Mouse (Mus musculus) intestine, embryonic 15.5 days (tissue): ENCODE measurements around the gene Defb22. TPM values are rescaled to one million over a fixed set of nuclear protein-coding genes. Genes with fewer than 3 reads are reported as not detected.

Experiments
- ATAC-seq: fragments of 200-750 bp; cut with Nextera tagmentation; 2 replicates; pipeline ENCODE4 v1.8.0; 2017; ENCODE audit warnings: moderate TSS enrichment, moderate library complexity
- H3K27ac ChIP-seq: fragments of 300-500 bp; sonication (generic); 2 replicates; pipeline ENCODE4 v1.5.1; 2015; ENCODE audit warnings: mild to moderate bottlenecking, inconsistent platforms
- H3K27me3 ChIP-seq: fragments of 300-500 bp; sonication (generic); replicated peaks from 2 replicates; pipeline ENCODE4 v1.6.1; 2015; ENCODE audit warnings: inconsistent platforms
- H3K36me3 ChIP-seq: fragments of 300-500 bp; sonication (generic); 2 replicates; pipeline ENCODE4 v1.6.1; 2015; ENCODE audit warnings: inconsistent platforms
- H3K4me1 ChIP-seq: fragments of 300-500 bp; sonication (generic); replicated peaks from 2 replicates; pipeline ENCODE4 v1.6.1; 2015; ENCODE audit warnings: inconsistent platforms
- H3K4me2 ChIP-seq: fragments of 300-500 bp; sonication (generic); replicated peaks from 2 replicates; pipeline ENCODE4 v1.6.1; 2015; ENCODE audit warnings: mild to moderate bottlenecking, inconsistent platforms
- H3K4me3 ChIP-seq: fragments of 300-500 bp; sonication (generic); replicated peaks from 2 replicates; pipeline ENCODE4 v1.5.1; 2015; ENCODE audit warnings: inconsistent platforms
- H3K9ac ChIP-seq: fragments of 300-500 bp; sonication (generic); 2 replicates; pipeline ENCODE4 v1.6.1; 2015; ENCODE audit warnings: inconsistent platforms
- H3K9me3 ChIP-seq: fragments of 300-500 bp; sonication (generic); 2 replicates; pipeline ENCODE4 v1.6.1; 2016; ENCODE audit warnings: inconsistent platforms
- WGBS: fragments of 180-500 bp; shearing (Covaris S2); methylation state at CpG from one replicate; pipeline ENCODE4 v1.1.7; 2015; 5-methylcytosine and 5-hydroxymethylcytosine counted together
- polyA plus RNA-seq: library from polyadenylated mRNA; unstranded; fragments of >200 nt; fragmentation: Nextera tagmentation; extraction: Ambion mirVana; gene quantifications from 2 replicates; pipeline ENCODE4 v1.2.1, GENCODE M21; 2015

The Defb22 gene
- polyA plus RNA-seq, 1 experiment from 2014 or later = not detected

DNA sequence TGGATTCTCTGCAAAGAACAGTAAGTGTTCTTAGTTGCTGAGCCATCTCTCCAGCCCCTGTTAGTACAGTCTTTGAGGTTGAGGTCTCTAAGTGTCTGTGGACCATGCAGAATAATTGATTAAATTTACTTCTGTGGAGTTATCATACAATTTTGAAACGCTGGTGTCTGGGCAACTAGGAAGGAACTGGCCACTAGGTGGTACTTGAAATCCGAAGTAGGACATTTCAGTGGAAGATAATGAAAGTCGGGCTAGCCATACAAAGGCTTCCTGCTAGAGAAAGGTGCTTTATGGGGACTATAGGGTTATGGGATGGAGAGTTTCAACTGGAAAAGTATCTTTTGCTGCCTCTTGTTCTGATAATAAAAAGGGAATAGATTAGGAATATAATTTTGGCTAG is 17.5 kb downstream of the Defb22 start:
- H3K9me3 ChIP-seq = no peaks in the 10 kb centered on the region

DNA sequence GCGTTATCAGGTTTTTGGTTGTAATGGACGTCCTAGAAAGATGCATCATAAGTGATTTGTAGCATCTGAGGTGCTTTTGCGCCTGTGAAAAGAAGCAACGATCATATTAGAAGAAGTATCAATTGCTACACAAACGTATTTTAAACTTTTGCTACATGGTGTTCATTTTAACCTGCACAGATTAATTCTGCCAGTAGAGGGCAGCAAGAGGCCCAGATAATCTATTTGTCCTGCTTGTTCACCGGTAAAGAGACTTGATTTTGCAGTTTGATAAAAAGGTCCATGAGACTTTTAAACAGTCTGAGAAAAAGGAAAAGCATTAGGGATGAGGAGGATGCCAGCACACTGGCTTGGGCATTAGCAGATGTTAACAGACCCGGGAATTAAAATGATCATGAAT is 19.0 kb downstream of the Defb22 start:
- H3K4me2 ChIP-seq = no peak overlapping the region
- H3K36me3 ChIP-seq = no peaks in the 10 kb centered on the region
- H3K9me3 ChIP-seq = no peaks in the 10 kb centered on the region
- H3K4me1 ChIP-seq = no peaks in the 10 kb centered on the region
- no peak overlapping the region for H3K4me3 ChIP-seq
- 34% methylated on average over 7 of the region's 7 CpGs for WGBS
- H3K27me3 ChIP-seq = no peaks in the 10 kb centered on the region
- H3K9ac ChIP-seq = no peak overlapping the region
- H3K27ac ChIP-seq = no peak overlapping the region
- ATAC-seq = no peak

More for the DNA sequence above, 17.5 kb downstream of the Defb22 start:
- Histone ChIP-seq H3K4me3 (no peak overlapping the region), H3K27me3 (no peaks in the 10 kb centered on the region), H3K36me3 (no peaks in the 10 kb centered on the region), H3K27ac (no peak overlapping the region), H3K4me2 (no peak overlapping the region), H3K9ac (no peak overlapping the region), H3K4me1 (no peaks in the 10 kb centered on the region)
- 17% methylated on average over 3 of the region's 3 CpGs for WGBS
- no peak for ATAC-seq

DNA sequence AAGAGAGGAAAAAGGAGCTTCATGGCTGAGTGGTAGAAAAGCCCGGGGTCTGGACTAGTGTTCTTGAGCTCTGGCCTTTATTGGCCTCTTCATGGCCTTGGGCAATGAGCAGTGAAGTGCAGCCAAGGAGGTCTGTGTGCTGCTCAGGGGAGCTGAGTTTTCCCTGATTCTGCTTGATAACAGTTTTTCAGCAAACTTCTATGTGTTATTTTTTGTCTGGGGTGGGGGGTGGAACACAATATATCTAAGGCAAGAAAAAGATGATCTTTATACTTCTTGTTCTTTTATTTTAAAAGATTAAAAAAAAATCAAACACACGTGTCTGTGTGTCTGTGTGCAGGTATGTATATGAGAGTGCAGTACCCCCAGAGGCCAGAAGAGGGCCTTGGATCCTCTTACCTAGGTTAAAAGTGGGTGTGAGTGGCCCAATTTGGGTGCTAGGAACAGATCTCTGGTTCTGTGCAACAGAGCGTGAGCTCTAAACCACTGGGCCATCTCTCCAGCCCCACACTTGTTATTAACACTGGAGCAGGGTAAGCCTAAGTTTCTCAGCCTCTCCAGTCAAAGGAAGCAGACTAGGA is 25.3 kb downstream of the Defb22 start, which contains the start of gene Defb23:
Defb23 (minus strand) TSS at position 51 of the 581 bp plus-strand sequence.
- Histone ChIP-seq H3K4me2 (no peak within 1 kb of the TSS), H3K36me3 (no peaks in the 10 kb centered on the region), H3K4me3 (no peak within 1 kb of the TSS), H3K27me3 (no peaks in the 10 kb centered on the region), H3K9me3 (no peaks in the 10 kb centered on the region), H3K27ac (no peak within 1 kb of the TSS), H3K9ac (no peak within 1 kb of the TSS), H3K4me1 (no peaks in the 10 kb centered on the region)
- ATAC-seq = no peak
- 89% methylated on average over 3 of the region's 3 CpGs for WGBS

DNA sequence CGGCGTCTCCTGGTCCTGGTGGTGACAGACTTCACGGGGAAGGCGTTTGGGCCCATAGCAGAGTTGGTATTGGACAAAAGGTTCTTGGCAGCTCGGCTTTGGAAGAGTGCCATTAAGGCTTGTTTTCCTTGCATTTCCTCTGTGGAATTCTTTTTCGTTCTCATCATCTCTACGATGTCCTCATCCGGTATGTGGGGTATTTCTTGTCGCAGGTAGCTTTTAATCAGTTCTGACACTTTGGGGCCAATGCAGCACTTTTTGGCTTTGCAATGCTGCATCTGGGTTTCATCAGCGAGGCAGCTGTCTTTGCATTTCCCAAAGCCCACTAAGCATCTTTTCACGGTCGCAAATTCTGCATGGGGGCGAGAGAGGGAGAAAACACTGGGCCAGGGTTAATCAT is 30.7 kb downstream of the Defb22 start:
- no peak overlapping the region for H3K27ac ChIP-seq
- no peak overlapping the region for H3K4me3 ChIP-seq
- H3K9ac ChIP-seq = no peak overlapping the region
- ATAC-seq = no peak
- H3K9me3 ChIP-seq = no peaks in the 10 kb centered on the region
- H3K4me2 ChIP-seq = no peak overlapping the region
- WGBS = 43% methylated on average over 13 of the region's 13 CpGs
- no peaks in the 10 kb centered on the region for H3K36me3 ChIP-seq
- H3K27me3 ChIP-seq = no peaks in the 10 kb centered on the region
- H3K4me1 ChIP-seq = no peaks in the 10 kb centered on the region

DNA sequence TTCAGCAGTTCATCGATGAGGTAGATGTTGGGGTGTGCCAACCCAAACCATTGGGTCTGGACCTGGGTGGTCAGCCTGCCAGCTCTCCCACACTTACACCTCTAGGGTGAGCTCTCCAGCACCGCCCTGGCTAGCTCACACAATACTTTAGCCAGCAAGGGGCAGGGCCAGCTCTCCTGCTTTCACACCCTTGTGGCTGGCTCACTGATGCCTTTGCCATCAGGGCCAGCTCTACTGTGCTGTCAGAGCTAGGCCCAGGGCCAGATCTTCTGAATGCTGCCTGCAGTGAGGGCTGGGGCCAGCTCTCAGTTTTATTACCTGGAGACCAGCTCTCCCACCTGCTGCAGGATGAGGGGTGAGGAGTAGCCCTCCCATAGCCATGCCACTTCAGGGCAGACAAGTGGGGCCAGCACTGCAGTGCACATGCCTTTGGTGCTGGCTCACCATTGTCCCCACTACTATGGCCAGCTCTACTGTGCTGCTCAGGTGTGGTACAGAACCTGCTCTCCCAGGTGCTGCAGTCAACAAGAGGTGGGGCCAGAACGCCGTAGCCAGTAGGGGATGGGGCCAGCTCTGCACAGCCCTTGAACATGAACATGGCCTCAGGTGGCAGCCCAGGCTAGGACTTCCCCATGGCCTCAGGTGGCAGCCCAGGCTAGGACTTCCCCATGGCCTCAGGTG is 37.7 kb downstream of the Defb22 start:
- Histone ChIP-seq H3K4me1 (0 out of 2 replicates have a peak, but pooled peaks cover 2% of the 10 kb centered on the region), H3K9ac (no peak overlapping the region), H3K4me3 (no peak overlapping the region), H3K9me3 (no peaks in the 10 kb centered on the region), H3K27ac (no peak overlapping the region), H3K27me3 (no peaks in the 10 kb centered on the region), H3K4me2 (no peak overlapping the region), H3K36me3 (no peaks in the 10 kb centered on the region)
- no peak for ATAC-seq
- 74% methylated on average over 4 of the region's 4 CpGs for WGBS

DNA sequence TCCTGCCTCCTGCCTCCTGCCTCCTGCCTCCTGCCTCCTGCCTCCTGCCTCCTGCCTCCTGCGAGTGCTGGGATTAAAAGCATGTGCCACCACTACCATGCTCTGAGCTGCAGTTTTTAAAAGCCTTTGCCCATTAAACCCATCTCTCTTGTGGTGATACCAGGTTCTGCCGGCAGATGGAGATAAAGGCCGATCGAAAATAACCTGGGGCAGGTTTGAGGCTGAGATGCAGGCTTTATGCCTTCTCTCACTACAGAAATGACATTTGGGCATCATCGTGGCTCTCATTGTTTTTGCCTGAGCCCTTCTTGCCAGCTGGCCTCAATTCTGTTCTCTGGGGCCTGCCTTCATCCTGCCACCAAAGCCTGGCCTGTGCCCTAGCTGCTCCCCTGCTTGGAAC is 39.7 kb downstream of the Defb22 start:
- Histone ChIP-seq H3K4me3 (no peak overlapping the region), H3K36me3 (no peaks in the 10 kb centered on the region), H3K9me3 (no peaks in the 10 kb centered on the region), H3K4me2 (no peak overlapping the region), H3K9ac (no peak overlapping the region), H3K27me3 (no peaks in the 10 kb centered on the region), H3K27ac (no peak overlapping the region), H3K4me1 (0 out of 2 replicates have a peak, but pooled peaks cover 5% of the 10 kb centered on the region)
- WGBS = 4% methylated on average over 5 of the region's 5 CpGs
- no peak for ATAC-seq

DNA sequence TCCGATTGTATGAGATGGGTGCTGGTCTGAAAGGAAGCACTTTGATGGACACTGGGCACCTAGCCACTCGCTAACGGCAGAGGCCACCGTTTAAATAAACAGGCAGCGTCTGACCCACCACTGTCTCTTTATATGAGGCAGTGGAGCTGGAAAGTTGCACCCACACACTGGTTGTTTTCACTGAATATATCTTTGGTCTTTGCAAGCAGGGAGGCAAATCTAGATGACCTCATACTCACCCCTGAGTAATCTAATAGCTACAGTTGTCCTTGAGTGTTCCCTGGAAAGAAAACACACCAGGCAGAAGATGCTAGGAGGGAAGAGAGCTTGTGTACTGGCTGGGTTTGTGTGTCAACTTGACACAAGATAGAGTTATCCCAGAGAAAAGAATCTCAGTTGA is 42.5 kb downstream of the Defb22 start:
- Histone ChIP-seq H3K9me3 (no peaks in the 10 kb centered on the region), H3K4me2 (no peak overlapping the region), H3K4me1 (0 out of 2 replicates have a peak, but pooled peaks cover 5% of the 10 kb centered on the region), H3K4me3 (no peak overlapping the region), H3K27ac (no peak overlapping the region), H3K27me3 (no peaks in the 10 kb centered on the region), H3K36me3 (no peaks in the 10 kb centered on the region), H3K9ac (no peak overlapping the region)
- WGBS = 21% methylated on average over 5 of the region's 5 CpGs
- no peak for ATAC-seq

DNA sequence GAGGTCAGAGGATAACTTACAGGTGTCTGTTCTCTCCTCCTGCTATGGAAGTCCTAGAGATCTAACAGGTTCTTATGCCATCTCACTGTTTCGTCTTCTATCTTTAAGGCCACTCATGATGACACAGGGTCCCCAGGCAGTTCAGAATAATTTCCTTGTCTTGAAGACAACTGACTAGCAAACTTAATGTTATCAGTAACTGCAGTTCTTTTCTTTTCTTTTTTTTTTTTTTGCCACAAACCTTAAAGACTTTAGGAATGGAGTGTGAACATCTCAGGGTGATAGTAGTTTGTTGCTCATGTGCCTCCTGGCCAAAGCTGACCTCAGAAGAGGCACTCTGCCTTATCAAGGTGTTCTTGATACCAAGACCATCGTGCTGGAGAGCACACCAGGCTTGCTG is 43.3 kb downstream of the Defb22 start:
- no peaks in the 10 kb centered on the region for H3K27me3 ChIP-seq
- 68% methylated on average over 2 of the region's 2 CpGs for WGBS
- 0 out of 2 replicates have a peak, but pooled peaks cover 5% of the 10 kb centered on the region for H3K4me1 ChIP-seq
- ATAC-seq = no peak
- no peak overlapping the region for H3K4me2 ChIP-seq
- H3K9me3 ChIP-seq = no peaks in the 10 kb centered on the region
- no peak overlapping the region for H3K4me3 ChIP-seq
- H3K27ac ChIP-seq = no peak overlapping the region
- no peaks in the 10 kb centered on the region for H3K36me3 ChIP-seq
- H3K9ac ChIP-seq = no peak overlapping the region

DNA sequence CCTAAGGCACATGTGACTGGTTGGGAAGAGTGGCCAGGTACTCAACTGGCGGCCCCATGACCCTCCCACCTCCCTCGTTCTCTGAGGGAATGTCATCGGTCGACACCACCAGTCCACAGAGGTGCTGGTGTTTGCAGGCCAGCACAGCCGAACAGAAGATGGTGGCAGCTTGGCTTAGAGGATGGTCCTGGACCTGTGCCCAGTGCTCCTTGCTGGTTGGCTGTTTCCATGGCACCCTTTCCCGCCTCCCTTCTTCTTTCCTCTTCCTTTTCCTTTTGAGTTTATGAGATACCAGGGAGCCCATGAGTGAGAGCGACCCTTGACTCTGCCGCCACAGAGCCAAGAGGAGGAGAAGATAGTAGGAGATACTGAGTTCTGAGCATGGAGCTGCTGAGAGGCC is 46.7 kb downstream of the Defb22 start:
- H3K4me2 ChIP-seq = no peak overlapping the region
- 0 out of 2 replicates have a peak, but pooled peaks cover 5% of the 10 kb centered on the region for H3K4me1 ChIP-seq
- 85% methylated on average over 8 of the region's 8 CpGs for WGBS
- no peak overlapping the region for H3K4me3 ChIP-seq
- no peaks in the 10 kb centered on the region for H3K27me3 ChIP-seq
- H3K9me3 ChIP-seq = no peaks in the 10 kb centered on the region
- ATAC-seq = no peak
- no peak overlapping the region for H3K27ac ChIP-seq
- no peaks in the 10 kb centered on the region for H3K36me3 ChIP-seq
- no peak overlapping the region for H3K9ac ChIP-seq

DNA sequence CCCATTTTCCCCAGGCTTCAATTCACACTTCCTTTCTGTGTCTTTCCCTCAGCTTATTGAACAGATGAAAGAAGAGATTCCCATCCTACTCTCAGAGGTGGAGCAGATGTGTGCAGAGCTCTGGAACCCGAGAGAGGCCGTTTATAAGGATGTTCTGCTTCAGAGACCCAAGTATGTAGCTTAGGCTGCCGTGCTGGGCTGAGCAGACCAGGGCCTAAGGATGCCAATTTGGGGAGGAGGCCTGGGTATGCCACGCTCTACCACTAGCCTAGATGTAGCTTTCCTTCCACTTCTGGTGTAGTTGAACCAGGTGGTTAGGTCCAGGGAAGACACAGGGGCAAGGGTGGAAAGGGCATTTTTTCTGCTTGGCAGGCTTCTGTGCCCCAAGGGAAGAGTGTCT is 47.6 kb downstream of the Defb22 start:
- no peaks in the 10 kb centered on the region for H3K9me3 ChIP-seq
- 75% methylated on average over 4 of the region's 4 CpGs for WGBS
- H3K4me2 ChIP-seq = no peak overlapping the region
- H3K4me1 ChIP-seq = 0 out of 2 replicates have a peak, but pooled peaks cover 5% of the 10 kb centered on the region
- ATAC-seq = no peak
- no peak overlapping the region for H3K9ac ChIP-seq
- H3K27me3 ChIP-seq = no peaks in the 10 kb centered on the region
- no peak overlapping the region for H3K27ac ChIP-seq
- no peaks in the 10 kb centered on the region for H3K36me3 ChIP-seq
- H3K4me3 ChIP-seq = no peak overlapping the region

DNA sequence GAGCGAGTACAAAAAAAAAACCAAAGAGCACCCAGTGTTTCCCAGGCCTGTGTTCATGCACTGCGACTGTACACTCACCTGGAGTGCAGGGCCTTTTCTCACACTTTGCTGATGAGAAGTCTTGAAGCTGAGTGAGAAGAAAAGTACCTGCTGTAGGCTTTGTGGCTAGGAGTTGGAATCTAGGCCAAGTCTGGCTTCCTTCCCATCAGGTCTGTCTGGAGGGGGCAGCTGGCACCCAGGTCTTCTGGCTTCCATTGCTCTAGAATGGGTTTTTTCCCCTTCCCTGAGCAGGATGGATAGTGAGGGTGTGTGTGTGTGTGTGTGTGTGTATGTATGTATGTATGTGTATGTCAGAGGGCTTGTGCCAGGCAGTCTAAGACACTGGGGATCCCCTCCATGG is 50.1 kb downstream of the Defb22 start:
- ATAC-seq = no peak
- 66% methylated on average over 2 of the region's 2 CpGs for WGBS
- Histone ChIP-seq H3K4me1 (0 out of 2 replicates have a peak, but pooled peaks cover 3% of the 10 kb centered on the region), H3K27ac (no peak overlapping the region), H3K27me3 (no peaks in the 10 kb centered on the region), H3K4me2 (no peak overlapping the region), H3K9ac (no peak overlapping the region), H3K9me3 (no peaks in the 10 kb centered on the region), H3K36me3 (no peaks in the 10 kb centered on the region), H3K4me3 (no peak overlapping the region)

DNA sequence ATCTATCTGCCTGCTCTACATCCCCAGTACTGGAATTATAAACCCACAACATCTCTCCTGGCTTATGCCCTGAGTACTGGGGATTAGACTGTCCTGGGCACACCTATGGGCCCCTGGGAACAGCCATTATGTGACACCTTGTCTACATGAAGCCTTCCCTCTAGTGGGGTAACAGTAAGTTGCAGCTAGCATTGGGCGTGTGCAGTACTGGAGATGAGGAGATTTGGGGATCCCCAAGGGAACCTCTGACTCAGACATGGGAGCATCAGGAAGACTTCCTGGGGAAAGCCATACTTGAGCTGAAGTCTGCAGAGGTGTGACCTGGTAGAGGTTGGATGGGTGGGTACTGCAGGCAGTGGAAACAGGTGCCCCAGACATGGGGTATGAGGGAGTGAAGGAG is 51.0 kb downstream of the Defb22 start:
- no peaks in the 10 kb centered on the region for H3K9me3 ChIP-seq
- H3K4me3 ChIP-seq = no peak overlapping the region
- H3K9ac ChIP-seq = no peak overlapping the region
- no peak for ATAC-seq
- H3K4me2 ChIP-seq = no peak overlapping the region
- 0 out of 2 replicates have a peak, but pooled peaks cover 3% of the 10 kb centered on the region for H3K4me1 ChIP-seq
- no peaks in the 10 kb centered on the region for H3K27me3 ChIP-seq
- no peaks in the 10 kb centered on the region for H3K36me3 ChIP-seq
- no peak overlapping the region for H3K27ac ChIP-seq
- WGBS = 69% methylated on average over 1 of the region's 1 CpGs
